Mouse (Mus musculus) heart, postnatal 0 days (tissue): ENCODE data around the gene Tmem213. TPM values are rescaled to one million over a fixed set of nuclear protein-coding genes. Genes with fewer than 3 reads are reported as not detected.
A peak's percentile ranks its signal among the peaks of the same experiment; 100 is the strongest.

Experiments used
- ATAC-seq: fragments of 200-750 bp; cut with Nextera tagmentation; 2 replicates; pipeline ENCODE4 v1.8.0; 2017; ENCODE audit warnings: low read depth, moderate number of reproducible peaks, moderate library complexity; ENCODE audit not compliant: insufficient read depth
- DNase-seq: peaks from one replicate; pipeline ENCODE4 v3.0.0-alpha.2; 2016; ENCODE audit warnings: low spot score
- H3K27ac ChIP-seq: fragments of 300-500 bp; sonication (generic); 2 replicates; pipeline ENCODE4 v1.5.1; 2014; ENCODE audit warnings: low read depth, mild to moderate bottlenecking
- H3K27me3 ChIP-seq: fragments of 300-500 bp; sonication (generic); 2 replicates; pipeline ENCODE4 v1.6.1; 2014; ENCODE audit warnings: low read length, mixed read lengths; ENCODE audit not compliant: control insufficient read depth, insufficient read depth
- H3K36me3 ChIP-seq: fragments of 300-500 bp; sonication (generic); replicated peaks from 2 replicates; pipeline ENCODE4 v1.6.1; 2014; ENCODE audit warnings: low read length, mixed read lengths; ENCODE audit not compliant: control insufficient read depth, insufficient read depth
- H3K4me1 ChIP-seq: fragments of 300-500 bp; sonication (generic); 2 replicates; pipeline ENCODE4 v1.6.1; 2014; ENCODE audit warnings: antibody characterized with exemption; ENCODE audit not compliant: control insufficient read depth, insufficient read depth
- H3K4me2 ChIP-seq: fragments of 300-500 bp; sonication (generic); 2 replicates; pipeline ENCODE4 v1.6.1; 2014; ENCODE audit warnings: low read depth, mild to moderate bottlenecking, low read length, moderate library complexity
- H3K4me3 ChIP-seq: fragments of 300-500 bp; sonication (generic); 2 replicates; pipeline ENCODE4 v1.5.1; 2014; ENCODE audit warnings: low read depth, low read length
- H3K9ac ChIP-seq: fragments of 300-500 bp; sonication (generic); replicated peaks from 2 replicates; pipeline ENCODE4 v1.6.1; 2014; ENCODE audit warnings: low read depth, low read length, mixed read lengths
- H3K9me3 ChIP-seq: fragments of 300-500 bp; sonication (generic); replicated peaks from 2 replicates; pipeline ENCODE4 v1.6.1; 2016; ENCODE audit warnings: low read length; ENCODE audit not compliant: control insufficient read depth
- CTCF ChIP-seq: IDR thresholded peaks from 2 replicates; pipeline ENCODE4 v1.5.1; 2016; ENCODE audit warnings: antibody characterized with exemption, control low read depth, low read depth
- EP300 ChIP-seq: IDR thresholded peaks from 2 replicates; pipeline ENCODE4 v1.6.1; 2016; ENCODE audit warnings: antibody characterized with exemption, low read depth
- WGBS: fragments of 180-500 bp; shearing (Covaris S2); extraction: QIAGEN DNeasy Blood & Tissue Kit; methylation state at CpG from one replicate; pipeline ENCODE4 v1.1.7; 2014; 5-methylcytosine and 5-hydroxymethylcytosine counted together
- polyA plus RNA-seq: library from polyadenylated mRNA; unstranded; fragments of >200 nt; fragmentation: Nextera tagmentation; extraction: Ambion mirVana; gene quantifications from 2 replicates; pipeline ENCODE4 v1.2.1, GENCODE M21; 2015
- total RNA-seq: library from RNA; depleted of rRNA; stranded (reverse); fragments of >200 nt; gene quantifications from 2 replicates; pipeline ENCODE4 v1.2.3, GENCODE M21; 2014; ENCODE audit warnings: low replicate concordance

Tmem213 gene
- total and polyA plus RNA-seq, 2 experiments from 2014 or later: not detected

DNA sequence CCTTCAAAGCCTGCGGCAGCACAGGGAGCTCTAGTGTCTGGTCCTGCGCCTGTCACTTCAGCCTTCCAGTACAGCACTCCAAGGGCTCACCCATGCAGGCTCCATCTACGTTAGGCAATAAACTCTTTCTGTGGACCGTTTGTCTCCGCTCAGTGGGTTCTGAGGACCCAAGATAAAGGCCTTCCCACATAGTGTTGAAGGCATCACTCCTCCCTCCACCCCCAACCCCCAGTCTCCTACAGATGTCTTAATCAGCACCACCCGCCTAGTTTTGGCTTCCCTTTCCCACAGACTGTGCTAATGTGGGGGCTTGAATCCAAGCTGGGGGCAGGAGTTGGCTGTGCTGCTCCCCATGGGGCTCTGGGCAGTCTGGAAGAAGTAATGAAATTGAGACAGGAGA lies 5.3 kb upstream of the Tmem213 start:
- H3K36me3 ChIP-seq: no peaks in the 10 kb centered on the region
- WGBS: 37% methylated on average over 6 of the region's 6 CpGs
- H3K27ac ChIP-seq: no peak overlapping the region
- TF ChIP-seq CTCF (no peak), EP300 (no peak)
- no peak overlapping the region for H3K4me2 ChIP-seq
- no peaks in the 10 kb centered on the region for H3K4me1 ChIP-seq
- no peaks in the 10 kb centered on the region for H3K9me3 ChIP-seq
- no peaks in the 10 kb centered on the region for H3K27me3 ChIP-seq
- DNase-seq (no peak), ATAC-seq (no peak)
- H3K4me3 ChIP-seq: no peak overlapping the region
- no peak overlapping the region for H3K9ac ChIP-seq

DNA sequence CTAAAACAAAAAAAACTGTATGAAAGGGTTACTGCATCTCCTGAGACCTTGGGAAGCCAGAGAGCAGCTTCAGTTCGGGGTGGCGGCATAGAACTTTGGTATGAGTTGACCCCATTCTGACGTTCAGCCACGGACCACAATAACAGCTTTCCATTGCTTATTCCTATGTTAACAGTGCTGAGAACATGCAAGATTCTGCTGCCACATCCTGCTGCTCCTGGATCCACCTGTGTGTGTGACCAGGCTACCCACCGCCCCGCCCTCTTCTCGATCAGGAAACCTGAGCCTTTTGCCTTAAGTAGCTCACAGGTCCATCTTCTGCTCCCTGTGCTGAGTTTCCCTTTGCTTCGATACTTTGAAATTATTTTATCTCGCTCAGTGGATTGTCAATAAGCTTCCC lies 3.1 kb upstream of the Tmem213 start:
- H3K4me3 ChIP-seq: no peak overlapping the region
- no peaks in the 10 kb centered on the region for H3K27me3 ChIP-seq
- no peak overlapping the region for H3K9ac ChIP-seq
- 0 out of 2 replicates have a peak, but pooled peaks cover 5% of the 10 kb centered on the region for H3K4me1 ChIP-seq
- H3K36me3 ChIP-seq: no peaks in the 10 kb centered on the region
- no peaks in the 10 kb centered on the region for H3K9me3 ChIP-seq
- TF ChIP-seq CTCF (no peak), EP300 (no peak)
- WGBS: 85% methylated on average over 9 of the region's 9 CpGs
- DNase-seq (no peak), ATAC-seq (no peak)
- no peak overlapping the region for H3K4me2 ChIP-seq
- H3K27ac ChIP-seq: no peak overlapping the region

DNA sequence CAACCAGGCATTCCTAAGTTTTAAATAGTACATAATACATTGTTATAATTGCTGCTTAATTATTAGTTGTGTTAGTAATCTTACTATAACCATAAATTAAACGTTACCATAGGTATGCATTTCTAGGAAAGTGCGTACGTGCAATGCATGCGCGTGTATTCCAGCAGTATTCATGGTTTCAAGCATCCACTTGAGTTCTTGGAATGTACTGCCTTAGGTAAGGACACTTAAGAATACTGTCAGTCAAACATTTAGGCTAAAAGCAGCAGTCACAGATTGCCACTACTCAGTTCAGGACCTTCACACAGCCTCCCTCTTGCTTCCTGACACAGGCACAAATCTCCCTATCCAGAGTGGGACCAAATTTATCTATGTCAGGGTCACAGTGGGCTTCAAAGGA lies 606 bp upstream of the Tmem213 start:
- 85% methylated on average over 5 of the region's 5 CpGs for WGBS
- DNase-seq (no peak), ATAC-seq (no peak)
- Histone ChIP-seq H3K4me3 (no peak overlapping the region), H3K4me2 (no peak overlapping the region), H3K9ac (no peak overlapping the region), H3K27me3 (no peaks in the 10 kb centered on the region), H3K9me3 (no peaks in the 10 kb centered on the region), H3K4me1 (0 out of 2 replicates have a peak, but pooled peaks cover 5% of the 10 kb centered on the region), H3K27ac (no peak overlapping the region), H3K36me3 (no peaks in the 10 kb centered on the region)
- TF ChIP-seq EP300 (no peak), CTCF (no peak)

DNA sequence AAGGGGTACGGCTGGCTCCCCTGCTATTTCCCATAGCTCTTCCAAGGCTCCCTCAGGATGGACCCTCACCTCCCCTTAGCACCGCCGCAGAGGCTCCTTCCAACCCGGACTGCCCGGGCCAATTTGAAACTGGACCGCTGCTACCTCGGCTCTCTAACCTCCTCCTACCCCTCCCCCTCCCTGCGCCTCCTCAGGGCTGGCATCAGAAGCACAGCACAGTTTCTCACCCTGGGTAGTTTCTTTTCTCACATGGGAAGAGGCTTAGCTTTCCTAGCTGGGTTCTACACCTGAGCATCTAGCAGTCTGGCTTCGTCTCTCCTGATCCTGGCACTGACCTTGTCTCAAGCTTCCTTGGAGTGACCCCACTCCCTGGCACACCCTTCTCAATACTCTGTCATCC lies 816 bp downstream of the Tmem213 start:
- Histone ChIP-seq H3K9me3 (no peaks in the 10 kb centered on the region), H3K4me3 (no peak overlapping the region), H3K4me1 (0 out of 2 replicates have a peak, but pooled peaks cover 5% of the 10 kb centered on the region), H3K27ac (no peak overlapping the region), H3K36me3 (no peaks in the 10 kb centered on the region), H3K4me2 (peak overlapping the region; percentile 11; the same call in 1 of the 2 replicates), H3K9ac (no peak overlapping the region), H3K27me3 (no peaks in the 10 kb centered on the region)
- TF ChIP-seq CTCF: no peak
- no peak for TF ChIP-seq EP300
- DNase-seq (no peak), ATAC-seq (no peak)
- 21% methylated on average over 9 of the region's 9 CpGs for WGBS

DNA sequence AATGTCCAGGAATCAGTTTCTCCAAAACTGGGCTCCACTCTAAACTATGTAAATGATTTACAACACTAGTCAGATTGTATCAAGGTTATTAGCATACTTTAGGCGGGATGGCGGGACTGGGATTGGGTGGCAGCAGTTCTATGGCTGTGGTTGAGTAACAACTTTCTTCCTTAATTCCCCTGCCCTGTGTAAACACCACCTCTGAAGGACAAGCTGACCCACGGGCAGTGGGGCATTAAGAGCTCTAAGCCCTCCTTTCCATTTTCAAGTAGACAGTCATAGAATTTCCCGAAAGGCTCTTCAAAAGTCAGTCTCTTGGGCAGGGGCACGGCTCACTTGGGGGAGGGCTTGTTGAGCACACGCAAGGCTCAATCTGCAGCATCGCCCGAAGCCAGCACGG lies 1.8 kb downstream of the Tmem213 start:
- Histone ChIP-seq H3K36me3 (no peaks in the 10 kb centered on the region), H3K9me3 (no peaks in the 10 kb centered on the region), H3K4me1 (0 out of 2 replicates have a peak, but pooled peaks cover 5% of the 10 kb centered on the region), H3K4me2 (no peak overlapping the region), H3K9ac (no peak overlapping the region), H3K27ac (no peak overlapping the region), H3K4me3 (no peak overlapping the region), H3K27me3 (no peaks in the 10 kb centered on the region)
- TF ChIP-seq CTCF (no peak), EP300 (no peak)
- DNase-seq (no peak), ATAC-seq (no peak)
- 77% methylated on average over 9 of the region's 9 CpGs for WGBS

DNA sequence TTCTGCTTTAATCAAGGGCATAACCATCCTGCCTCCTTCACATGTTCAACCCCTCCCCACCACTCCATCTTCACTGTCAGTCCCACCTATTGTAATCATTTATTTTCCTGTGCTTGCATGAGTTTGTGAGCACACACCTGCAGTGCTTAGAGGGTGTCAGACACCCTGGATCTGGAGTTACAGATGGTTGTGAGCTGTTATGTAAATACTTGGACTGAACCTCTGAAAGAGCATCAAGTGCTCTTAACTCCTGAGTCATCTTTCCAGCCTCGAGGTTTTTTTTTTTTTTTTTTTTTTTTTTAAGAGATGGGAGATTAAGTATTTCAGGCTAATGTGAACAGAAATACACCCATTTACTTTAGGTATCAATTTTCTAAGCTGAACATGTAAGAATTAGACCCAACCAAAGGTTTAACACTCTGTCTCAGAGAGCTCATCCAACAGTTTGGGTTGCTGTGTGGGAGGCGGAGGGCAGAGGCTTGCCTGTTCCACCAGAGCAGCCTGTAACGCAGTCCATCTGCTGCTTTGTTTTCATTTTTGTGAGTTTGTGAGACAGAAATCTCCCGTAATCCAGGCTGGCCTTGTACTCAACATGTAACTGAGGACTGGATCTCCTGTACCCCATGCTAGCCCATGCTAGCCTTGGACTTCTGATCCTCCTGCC lies 7.2 kb downstream of the Tmem213 start:
- Histone ChIP-seq H3K9me3 (no peaks in the 10 kb centered on the region), H3K9ac (no peak overlapping the region), H3K4me3 (no peak overlapping the region), H3K36me3 (no peaks in the 10 kb centered on the region), H3K27me3 (no peaks in the 10 kb centered on the region), H3K4me2 (no peak overlapping the region), H3K4me1 (no peaks in the 10 kb centered on the region), H3K27ac (no peak overlapping the region)
- WGBS: 61% methylated on average over 4 of the region's 4 CpGs
- TF ChIP-seq CTCF: no peak
- TF ChIP-seq EP300: no peak
- no peak for DNase-seq
- no peak for ATAC-seq
